Mouse (Mus musculus) embryonic facial prominence, embryonic 14.5 days (tissue): ENCODE results near the gene Psmd4. TPM values are rescaled to one million over a fixed set of nuclear protein-coding genes. Genes with fewer than 3 reads are reported as not detected.
"Not testable (repeated sequence)": the region's sequence is repeated elsewhere in the genome, so short reads cannot be mapped to it uniquely, and the experiment has no call there.

Source experiments
- ATAC-seq: fragments of 200-750 bp; cut with Nextera tagmentation; 2 replicates; pipeline ENCODE4 v1.8.0; 2017; ENCODE audit warnings: low read depth, moderate number of reproducible peaks, moderate TSS enrichment
- DNase-seq: peaks from one replicate; pipeline ENCODE4 v3.0.0-alpha.2; 2015; ENCODE audit warnings: low spot score
- H3K27ac ChIP-seq: fragments of 300-500 bp; sonication (generic); replicated peaks from 2 replicates; pipeline ENCODE4 v1.5.1; 2014; ENCODE audit warnings: low read depth, mild to moderate bottlenecking, low read length, moderate library complexity
- H3K27me3 ChIP-seq: fragments of 300-500 bp; sonication (generic); replicated peaks from 2 replicates; pipeline ENCODE4 v1.6.1; 2014; ENCODE audit warnings: low read length; ENCODE audit not compliant: control insufficient read depth, insufficient read depth
- H3K36me3 ChIP-seq: fragments of 300-500 bp; sonication (generic); 2 replicates; pipeline ENCODE4 v1.6.1; 2014; ENCODE audit warnings: low read length, mixed read lengths; ENCODE audit not compliant: control insufficient read depth, insufficient read depth
- H3K4me1 ChIP-seq: fragments of 300-500 bp; sonication (generic); 2 replicates; pipeline ENCODE4 v1.6.1; 2014; ENCODE audit warnings: antibody characterized with exemption, low read length; ENCODE audit not compliant: control insufficient read depth, insufficient read depth
- H3K4me2 ChIP-seq: fragments of 300-500 bp; sonication (generic); 2 replicates; pipeline ENCODE4 v1.6.1; 2014; ENCODE audit warnings: low read depth, mild to moderate bottlenecking, low read length, moderate library complexity, mixed read lengths
- H3K4me3 ChIP-seq: fragments of 300-500 bp; sonication (generic); 2 replicates; pipeline ENCODE4 v1.5.1; 2014; ENCODE audit warnings: low read depth, mild to moderate bottlenecking, low read length
- H3K9ac ChIP-seq: fragments of 300-500 bp; sonication (generic); 2 replicates; pipeline ENCODE4 v1.6.1; 2014; ENCODE audit warnings: low read depth, mild to moderate bottlenecking, low read length, moderate library complexity, mixed read lengths
- H3K9me3 ChIP-seq: fragments of 300-500 bp; sonication (generic); 2 replicates; pipeline ENCODE4 v1.6.1; 2016; ENCODE audit warnings: low read length; ENCODE audit not compliant: control insufficient read depth
- whole genome bisulfite sequencing: fragments of 180-500 bp; shearing (Covaris S2); extraction: QIAGEN DNeasy Blood & Tissue Kit; methylation state at CpG from one replicate; pipeline ENCODE4 v1.1.7; 2014; 5-methylcytosine and 5-hydroxymethylcytosine counted together
- polyA plus RNA-seq: library from polyadenylated mRNA; unstranded; fragments of >200 nt; fragmentation: Nextera tagmentation; extraction: Ambion mirVana; gene quantifications from 2 replicates; pipeline ENCODE4 v1.2.1, GENCODE M21; 2014

Psmd4 gene
- polyA plus RNA-seq, 1 experiment from 2014 or later: 234 TPM

GRCm38 (mm10) chr3:95029953-95030352, 12.5 kb downstream of the Psmd4 start:
- no peak overlapping the region for H3K4me2 ChIP-seq
- H3K36me3 ChIP-seq: peaks cover 54% of the 10 kb centered on the region
- no peak overlapping the region for H3K4me3 ChIP-seq
- ATAC-seq: no peak
- H3K27me3 ChIP-seq: no peaks in the 10 kb centered on the region
- WGBS: 72% methylated on average over 3 of the region's 3 CpGs
- H3K4me1 ChIP-seq: no peaks in the 10 kb centered on the region
- no peaks in the 10 kb centered on the region for H3K9me3 ChIP-seq
- H3K9ac ChIP-seq: no peak overlapping the region
- no peak for DNase-seq
- no peak overlapping the region for H3K27ac ChIP-seq

- H3K9ac ChIP-seq, H3K4me3 ChIP-seq, H3K27me3 ChIP-seq, H3K27ac ChIP-seq, H3K4me2 ChIP-seq, H3K4me1 ChIP-seq, DNase-seq, H3K9me3 ChIP-seq, ATAC-seq: not testable (repeated sequence)
- 61% methylated on average over 3 of the region's 3 CpGs for WGBS
- peaks cover 48% of the 10 kb centered on the region for H3K36me3 ChIP-seq
These were observed 13.1 kb downstream of the Psmd4 start for GRCm38 (mm10) chr3:95029291-95029827.

GRCm38 (mm10) chr3:95028603-95029002, 13.8 kb downstream of the Psmd4 start:
- no peaks in the 10 kb centered on the region for H3K4me1 ChIP-seq
- ATAC-seq (no peak), DNase-seq (no peak)
- no peak overlapping the region for H3K4me3 ChIP-seq
- no peak overlapping the region for H3K4me2 ChIP-seq
- no peak overlapping the region for H3K27ac ChIP-seq
- 88% methylated on average over 3 of the region's 3 CpGs for WGBS
- H3K9me3 ChIP-seq: no peaks in the 10 kb centered on the region
- H3K27me3 ChIP-seq: no peaks in the 10 kb centered on the region
- H3K9ac ChIP-seq: no peak overlapping the region
- H3K36me3 ChIP-seq: peaks cover 41% of the 10 kb centered on the region

GRCm38 (mm10) chr3:95027701-95028100, 14.7 kb downstream of the Psmd4 start:
- WGBS: 57% methylated on average over 5 of the region's 5 CpGs
- Histone ChIP-seq H3K9me3 (no peaks in the 10 kb centered on the region), H3K27me3 (no peaks in the 10 kb centered on the region), H3K4me2 (no peak overlapping the region), H3K4me1 (no peaks in the 10 kb centered on the region), H3K4me3 (no peak overlapping the region), H3K27ac (no peak overlapping the region), H3K36me3 (peaks cover 32% of the 10 kb centered on the region), H3K9ac (no peak overlapping the region)
- DNase-seq (peak; percentile 68), ATAC-seq (peak; percentile 79; the same call in 1 of the 2 replicates)

GRCm38 (mm10) chr3:95027057-95027645, 15.3 kb downstream of the Psmd4 start:
- Histone ChIP-seq H3K27ac (no peak overlapping the region), H3K36me3 (peaks cover 26% of the 10 kb centered on the region), H3K4me3 (no peak overlapping the region), H3K9ac (no peak overlapping the region), H3K4me2 (no peak overlapping the region), H3K27me3 (no peaks in the 10 kb centered on the region), H3K9me3 (no peaks in the 10 kb centered on the region), H3K4me1 (no peaks in the 10 kb centered on the region)
- DNase-seq (peak; percentile 27), ATAC-seq (peak; percentile 23)
- 62% methylated on average over 5 of the region's 5 CpGs for WGBS

GRCm38 (mm10) chr3:95025202-95025601, 17.2 kb downstream of the Psmd4 start:
- no peaks in the 10 kb centered on the region for H3K27me3 ChIP-seq
- no peak for DNase-seq
- H3K4me1 ChIP-seq: no peaks in the 10 kb centered on the region
- H3K9me3 ChIP-seq: no peaks in the 10 kb centered on the region
- H3K4me2 ChIP-seq: no peak overlapping the region
- WGBS: 71% methylated on average over 5 of the region's 5 CpGs
- ATAC-seq: no peak
- H3K27ac ChIP-seq: no peak overlapping the region
- no peak overlapping the region for H3K9ac ChIP-seq
- peaks cover 7% of the 10 kb centered on the region; the same call in 1 of the 2 replicates for H3K36me3 ChIP-seq
- H3K4me3 ChIP-seq: no peak overlapping the region

- H3K36me3 ChIP-seq: 0 out of 2 replicates have a peak, but pooled peaks cover under 1% of the 10 kb centered on the region
- H3K4me3 ChIP-seq: no peak overlapping the region
- DNase-seq: peak; percentile 24
- ATAC-seq: no peak
- H3K9me3 ChIP-seq: no peaks in the 10 kb centered on the region
- no peaks in the 10 kb centered on the region for H3K4me1 ChIP-seq
- H3K27me3 ChIP-seq: no peaks in the 10 kb centered on the region
- no peak overlapping the region for H3K27ac ChIP-seq
- H3K4me2 ChIP-seq: no peak overlapping the region
- H3K9ac ChIP-seq: no peak overlapping the region
- 22% methylated on average over 11 of the region's 11 CpGs for WGBS
These were observed 17.9 kb downstream of the Psmd4 start for GRCm38 (mm10) chr3:95024551-95024950.

GRCm38 (mm10) chr3:95020956-95021355, 21.5 kb downstream of the Psmd4 start:
- H3K27ac ChIP-seq, DNase-seq, ATAC-seq, H3K9me3 ChIP-seq, H3K4me3 ChIP-seq, H3K4me1 ChIP-seq, H3K27me3 ChIP-seq, H3K9ac ChIP-seq, H3K4me2 ChIP-seq, H3K36me3 ChIP-seq: not testable (repeated sequence)
- 93% methylated on average over 5 of the region's 5 CpGs for WGBS

- Histone ChIP-seq H3K9ac (no peak overlapping the region), H3K4me3 (no peak overlapping the region), H3K4me2 (no peak overlapping the region), H3K36me3 (no peaks in the 10 kb centered on the region), H3K27ac (no peak overlapping the region), H3K9me3 (no peaks in the 10 kb centered on the region), H3K4me1 (peaks cover 9% of the 10 kb centered on the region), H3K27me3 (no peaks in the 10 kb centered on the region)
- no peak for ATAC-seq
- DNase-seq: no peak
- WGBS: 88% methylated on average over 2 of the region's 2 CpGs
These were observed 23.7 kb downstream of the Psmd4 start for GRCm38 (mm10) chr3:95018741-95019140.
